Mouse (Mus musculus) small intestine, adult 10 weeks (tissue): ENCODE data around the gene Sptlc2. TPM values are rescaled to one million over a fixed set of nuclear protein-coding genes. Genes with fewer than 3 reads are reported as not detected.

Experiments used
- polyA plus RNA-seq: library from polyadenylated mRNA; stranded (reverse); fragments of 350-450 nt; fragmentation: Illumina TruSeq; extraction: RNeasy Lipid Tissue Mini Kit (QIAGEN cat#74804); gene quantifications from one replicate; pipeline ENCODE4 v1.2.3, GENCODE M21; 2014; ENCODE audit warnings: low replicate concordance

Gene Sptlc2
- polyA plus RNA-seq = 289 TPM

GRCm38 (mm10) chr12:87388122-87388774 is at the start of gene Sptlc2:
Gene Sptlc2, minus strand, starts transcription at chr12:87388355.

DNA sequence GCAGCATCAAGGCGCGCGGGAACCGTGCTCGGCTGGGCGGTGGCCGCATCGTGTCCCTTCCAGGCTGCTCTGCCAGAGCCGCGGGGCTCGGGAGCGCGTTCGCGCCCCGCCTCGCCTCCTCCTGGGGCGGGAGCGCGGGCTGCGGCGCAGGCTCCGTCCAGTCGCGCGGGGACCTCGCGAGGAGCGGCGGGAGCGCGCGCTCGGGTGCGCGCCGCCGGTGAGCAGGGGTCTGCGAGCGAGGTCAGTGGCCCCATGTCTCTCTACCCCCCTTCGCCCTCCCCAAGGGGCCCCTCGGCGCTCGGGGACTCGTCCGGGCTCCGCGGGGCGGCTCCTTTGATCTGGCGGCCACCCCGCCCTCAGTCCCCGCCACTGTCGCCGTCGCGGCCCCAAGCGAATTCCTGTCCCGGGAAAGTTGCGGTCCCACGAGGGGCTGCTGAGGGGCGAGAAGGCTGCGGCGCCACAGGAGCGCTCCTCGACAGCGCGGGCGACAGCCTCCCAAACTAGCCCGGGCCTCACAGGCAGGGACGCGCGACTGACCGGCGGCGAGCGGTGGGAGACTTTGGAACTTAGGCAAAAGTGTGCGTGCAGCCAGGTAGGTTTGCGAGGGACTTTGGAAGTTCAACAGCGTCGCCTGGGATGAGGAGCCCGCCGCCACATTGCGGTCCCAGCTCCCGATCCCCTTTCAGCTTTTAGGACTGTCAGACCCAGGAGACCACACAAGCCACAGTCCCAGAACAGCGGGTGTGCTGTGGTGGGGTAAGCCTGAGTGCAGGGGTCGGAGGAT is 88.3 kb downstream of the Sptlc2 start, which contains the start of gene Ism2:
TSS of gene Ism2 (minus strand) at position 49 of the 784 bp plus-strand sequence.

GRCm38 (mm10) chr12:87266108-87266826 is 121.9 kb downstream of the Sptlc2 start, which contains the start of the genes Vipas39 and Ahsa1:
Gene Vipas39, minus strand, starts transcription at chr12:87266256.
Gene Ahsa1, plus strand, starts transcription at chr12:87266479.

Other genes starting within 250 kb of the Sptlc2 start
- gene Gstz1, start 241.2 kb downstream of the Sptlc2 start, polyA plus RNA-seq = 67.0 TPM
- gene Pomt2, start 240.4 kb downstream of the Sptlc2 start, polyA plus RNA-seq = 4.2 TPM
- gene Samd15, start 188.6 kb downstream of the Sptlc2 start, polyA plus RNA-seq = not detected
- gene Tmed8, start 187.9 kb downstream of the Sptlc2 start, polyA plus RNA-seq = 5.0 TPM
- gene Noxred1, start 149.6 kb downstream of the Sptlc2 start, polyA plus RNA-seq = 1.2 TPM
- 17.3 TPM for gene Vipas39, start 122.1 kb downstream of the Sptlc2 start, polyA plus RNA-seq
- gene Ahsa1, start 121.9 kb downstream of the Sptlc2 start, polyA plus RNA-seq = 57.7 TPM
- gene Ism2, start 88.7 kb downstream of the Sptlc2 start, polyA plus RNA-seq = not detected
- gene Slirp, start 55.5 kb upstream of the Sptlc2 start, polyA plus RNA-seq = 136 TPM
- 18.1 TPM for gene Alkbh1, start 55.7 kb upstream of the Sptlc2 start, polyA plus RNA-seq
- gene Snw1, start 83.9 kb upstream of the Sptlc2 start, polyA plus RNA-seq = 59.3 TPM
- gene Gm5788, start 106.4 kb upstream of the Sptlc2 start, polyA plus RNA-seq = not detected
- gene Gm8300, start 126.0 kb upstream of the Sptlc2 start, polyA plus RNA-seq = not detected
- gene Oog1, start 214.3 kb upstream of the Sptlc2 start, polyA plus RNA-seq = not detected
- gene Gm4027, start 230.5 kb upstream of the Sptlc2 start, polyA plus RNA-seq = not detected